In genomic region chr9:50437830-50438722, GRCm38 (mm10) we compare ENCODE assay signal across 7 mouse cellular contexts. TPM values are rescaled to one million over a fixed set of nuclear protein-coding genes. Genes with fewer than 3 reads are reported as not detected.
A peak's percentile ranks its signal among the peaks of the same experiment; 100 is the strongest.
DNase-seq lines count a peak whose midpoint lies in the region; ATAC-seq and TF ChIP-seq lines count a peak whose summit lies in the region.

No protein-coding gene starts in this region.

- no peak overlapping the region for H3K27ac ChIP-seq in heart, adult 2 months
- no peak overlapping the region for H3K27ac ChIP-seq in limb, embryonic 13.5 days
- no peak overlapping the region for H3K27ac ChIP-seq in midbrain, embryonic 15.5 days

- 18% methylated on average over 17 of the region's 17 CpGs for WGBS in heart, adult 2 months
- 18% methylated on average over 17 of the region's 17 CpGs for WGBS in limb, embryonic 13.5 days
- WGBS in midbrain, embryonic 15.5 days: 15% methylated on average over 17 of the region's 17 CpGs

- intact Hi-C loops in heart, adult 2 months (cut with DNase I): loop anchor here (2.0 kb wide), 2 partner anchors 103 to 943 kb away; no protein-coding TSS in a partner anchor

- peak; percentile 61; the same call in 1 of the 2 replicates for ATAC-seq in limb, embryonic 13.5 days (ENCODE audit: low FRiP score, low read depth)
- ATAC-seq in midbrain, embryonic 15.5 days (replicated peaks): peak; percentile 91

- 0 out of 2 replicates have a peak overlapping the region, but pooled peaks have one; percentile 25 for H3K9ac ChIP-seq in heart, adult 2 months (ENCODE audit: low read depth, low read length)
- peak overlapping the region; percentile 57 for H3K9ac ChIP-seq in limb, embryonic 13.5 days
- H3K9ac ChIP-seq in midbrain, embryonic 15.5 days: peak overlapping the region; percentile 48; the same call in 1 of the 2 replicates

- H3K36me3 ChIP-seq in heart, adult 2 months (ENCODE audit: control insufficient read depth, insufficient read depth, low read length): no peaks in the 10 kb centered on the region
- H3K36me3 ChIP-seq in limb, embryonic 13.5 days: no peaks in the 10 kb centered on the region
- no peaks in the 10 kb centered on the region for H3K36me3 ChIP-seq in midbrain, embryonic 15.5 days (replicated peaks)

- no peak for TF ChIP-seq POLR2A in heart, adult 2 months (IDR thresholded peaks at IDR 0.05; ENCODE audit: insufficient read depth, low read depth, low read length)

- no peaks in the 10 kb centered on the region; the same call in 1 of the 2 replicates for H3K4me1 ChIP-seq in heart, adult 2 months (ENCODE audit: control insufficient read depth, insufficient read depth, low read length)
- 0 out of 2 replicates have a peak, but pooled peaks cover 5% of the 10 kb centered on the region for H3K4me1 ChIP-seq in limb, embryonic 13.5 days
- H3K4me1 ChIP-seq in midbrain, embryonic 15.5 days: peaks cover 16% of the 10 kb centered on the region

- TF ChIP-seq CTCF in heart, adult 2 months (IDR thresholded peaks at IDR 0.05): peak; percentile 87

- no peak for TF ChIP-seq EP300 in heart, adult 2 months (IDR thresholded peaks at IDR 0.05; ENCODE audit: insufficient read depth, low read depth, low read length)

- peak; percentile 48 for DNase-seq in adrenal gland, adult 8-10 months
- peak; percentile 83 for DNase-seq in embryo, embryonic 9.5 days (ENCODE audit: extremely low spot score)
- peak; percentile 53 to 77 for DNase-seq in heart, adult 2 months
- peak; percentile 75 for DNase-seq in kidney, adult 9 months
- DNase-seq in spleen, postnatal 14 days (ENCODE audit: low spot score in 2 of 2): peak; percentile 25 to 44

- H3K79me2 ChIP-seq in heart, adult 2 months (replicated peaks; ENCODE audit: control insufficient read depth, insufficient read depth, low read length): no peaks in the 10 kb centered on the region

- H3K4me2 ChIP-seq in limb, embryonic 13.5 days (replicated peaks): peak overlapping the region; percentile 68
- peak overlapping the region; percentile 83 for H3K4me2 ChIP-seq in midbrain, embryonic 15.5 days

- H3K4me3 ChIP-seq in heart, adult 2 months: no peak overlapping the region
- peak overlapping the region; percentile 34 for H3K4me3 ChIP-seq in limb, embryonic 13.5 days
- peak overlapping the region; percentile 37 for H3K4me3 ChIP-seq in midbrain, embryonic 15.5 days

- no peaks in the 10 kb centered on the region for H3K9me3 ChIP-seq in limb, embryonic 13.5 days
- H3K9me3 ChIP-seq in midbrain, embryonic 15.5 days: no peaks in the 10 kb centered on the region

- H3K27me3 ChIP-seq in heart, adult 2 months (ENCODE audit: control insufficient read depth, insufficient read depth, low read length): no peaks in the 10 kb centered on the region
- no peaks in the 10 kb centered on the region for H3K27me3 ChIP-seq in limb, embryonic 13.5 days
- no peaks in the 10 kb centered on the region for H3K27me3 ChIP-seq in midbrain, embryonic 15.5 days (replicated peaks)

RNA-seq across cellular contexts. Expression of gene Plet1, which starts 56.2 kb away (rescaled TPM):
- under 1 TPM in 2 of 4 experiments, not detected in 2; 0.28 to 0.35 TPM for total RNA-seq in adrenal gland, adult 8-10 months (2022)
- 1 to 10 TPM in 1 of 2 experiments, under 1 TPM in 1; 0.82 to 2.0 TPM for total RNA-seq in heart, adult 2 months (2021)
- 2.5 and 4.0 TPM in 2 replicates for polyA plus RNA-seq in heart, adult 2 months (2012; rRNA removed)
- 0.18 and 0.19 TPM in 2 replicates for polyA plus RNA-seq in limb, embryonic 13.5 days (2015; fragmentation: Nextera tagmentation; extraction: Ambion mirVana)
- 0.63 and 0.88 TPM in 2 replicates for polyA plus RNA-seq in midbrain, embryonic 15.5 days (2015; fragmentation: Nextera tagmentation; extraction: Ambion mirVana)
